Mouse (Mus musculus) monocyte, adult 5-6 weeks (primary cell): Measurements from ENCODE around the gene Dnaic1. TPM values are rescaled to one million over a fixed set of nuclear protein-coding genes. Genes with fewer than 3 reads are reported as not detected.

Experiments used
- ATAC-seq: fragments of 153-309, 156-312 bp; replicated peaks from 2 replicates; pipeline ENCODE4 v1.8.0; 2017; ENCODE audit warnings: mild to moderate bottlenecking; ENCODE audit not compliant: low TSS enrichment, insufficient number of reproducible peaks, severe bottlenecking, poor library complexity, low FRiP score
- total RNA-seq: library from RNA; stranded (forward); fragments of 200-1000, 200-491, 200-594 nt; gene quantifications from 3 replicates; pipeline ENCODE4 v1.2.3, GENCODE M21; 2017

The Dnaic1 gene
- total RNA-seq, 1 experiment from 2014 or later, result not detected

- ATAC-seq, result no peak
Measured at GRCm38 (mm10) chr4:41566123-41566522, 3.5 kb upstream of the Dnaic1 start.

- no peak for ATAC-seq
Measured at GRCm38 (mm10) chr4:41568239-41568638, 1.3 kb upstream of the Dnaic1 start.

- no peak for ATAC-seq
Measured at GRCm38 (mm10) chr4:41568682-41569410, 729 bp upstream of the Dnaic1 start.

GRCm38 (mm10) chr4:41571490-41571889 is 1.9 kb downstream of the Dnaic1 start:
- no peak for ATAC-seq

- no peak for ATAC-seq
Measured at GRCm38 (mm10) chr4:41573492-41573891, 3.9 kb downstream of the Dnaic1 start.

- no peak for ATAC-seq
Measured at GRCm38 (mm10) chr4:41575914-41576313, 6.3 kb downstream of the Dnaic1 start.

- ATAC-seq, result no peak
Measured at GRCm38 (mm10) chr4:41583353-41583752, 13.8 kb downstream of the Dnaic1 start.

- ATAC-seq, result no peak
Measured at GRCm38 (mm10) chr4:41602818-41603217, 33.2 kb downstream of the Dnaic1 start.

- ATAC-seq, result no peak
Measured at GRCm38 (mm10) chr4:41604476-41605396, 35.2 kb downstream of the Dnaic1 start.

GRCm38 (mm10) chr4:41606784-41607183 is 37.2 kb downstream of the Dnaic1 start:
- ATAC-seq, result no peak

- no peak for ATAC-seq
Measured at GRCm38 (mm10) chr4:41609681-41610593, 40.4 kb downstream of the Dnaic1 start.

GRCm38 (mm10) chr4:41610594-41610980 is 41.0 kb downstream of the Dnaic1 start:
- no peak for ATAC-seq

- no peak for ATAC-seq
Measured at GRCm38 (mm10) chr4:41612166-41612565, 42.6 kb downstream of the Dnaic1 start.

GRCm38 (mm10) chr4:41614156-41614555 is 44.6 kb downstream of the Dnaic1 start:
- ATAC-seq, result peak; percentile 64

- no peak for ATAC-seq
Measured at GRCm38 (mm10) chr4:41615661-41616599, 46.4 kb downstream of the Dnaic1 start.

GRCm38 (mm10) chr4:41618916-41619746 is 49.6 kb downstream of the Dnaic1 start:
- ATAC-seq, result no peak

- ATAC-seq, result no peak
Measured at GRCm38 (mm10) chr4:41622071-41622470, 52.5 kb downstream of the Dnaic1 start.
